ENCODE assay signal across 9 mouse cellular contexts in the genomic region with DNA sequence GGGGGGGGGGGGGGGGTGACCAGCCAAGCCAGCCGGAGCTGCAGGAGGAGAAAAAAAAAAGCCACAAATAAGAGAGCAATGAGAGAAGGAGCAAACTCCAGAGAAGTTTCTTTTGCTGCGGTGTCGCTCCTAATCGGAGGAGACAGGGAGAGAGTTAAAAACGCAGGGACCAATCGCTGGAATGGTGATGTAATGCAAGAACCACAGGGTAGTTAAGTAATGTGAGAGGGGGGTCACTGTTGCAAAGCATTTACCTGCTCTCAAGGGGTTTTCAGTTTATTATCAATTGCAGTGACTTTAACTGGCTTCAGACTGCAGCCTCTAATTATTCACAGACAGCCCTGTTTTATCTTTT.
A peak's percentile ranks its signal among the peaks of the same experiment; 100 is the strongest.
DNase-seq lines count a peak whose midpoint lies in the region; ATAC-seq lines count a peak whose summit lies in the region.
"Had no signal": no experiment of that assay in that cellular context is flagged by ENCODE, and none has a peak within 500 bp of the region (broad histone marks: within the 10 kb centered on the region; RNA-seq: fewer than 3 reads in every experiment).

No protein-coding gene starts in this region.

- H3K4me1 ChIP-seq in heart, embryonic 10.5 days: peaks cover 32% of the 10 kb centered on the region
- H3K4me1 ChIP-seq in brown adipose tissue, adult 24 weeks (ENCODE audit: control insufficient read depth, insufficient read depth, insufficient read length, low read length): peaks cover 8% of the 10 kb centered on the region; the same call in 1 of the 2 replicates
- peaks cover 28% of the 10 kb centered on the region for H3K4me1 ChIP-seq in hindbrain, embryonic 12.5 days
- H3K4me1 ChIP-seq in midbrain, embryonic 14.5 days (ENCODE audit: control insufficient read depth, insufficient read depth, low read length): peaks cover 13% of the 10 kb centered on the region

- H3K9me3 ChIP-seq in heart, embryonic 10.5 days: no peaks in the 10 kb centered on the region
- no peaks in the 10 kb centered on the region for H3K9me3 ChIP-seq in hindbrain, embryonic 12.5 days (replicated peaks)
- no peaks in the 10 kb centered on the region for H3K9me3 ChIP-seq in midbrain, embryonic 14.5 days (ENCODE audit: control insufficient read depth, low read length)

- no peaks in the 10 kb centered on the region for H3K36me3 ChIP-seq in heart, embryonic 10.5 days
- no peaks in the 10 kb centered on the region for H3K36me3 ChIP-seq in hindbrain, embryonic 12.5 days
- no peaks in the 10 kb centered on the region for H3K36me3 ChIP-seq in midbrain, embryonic 14.5 days (ENCODE audit: control insufficient read depth, insufficient read depth, low read length)
- H3K36me3 ChIP-seq: G1E had no signal

- H3K4me3 ChIP-seq in heart, embryonic 10.5 days: peak overlapping the region; percentile 52
- H3K4me3 ChIP-seq in brown adipose tissue, adult 24 weeks (ENCODE audit: insufficient read depth, low read depth, low read length): peak overlapping the region; percentile 57
- H3K4me3 ChIP-seq in hindbrain, embryonic 12.5 days: peak overlapping the region; percentile 5; the same call in 1 of the 2 replicates
- peak overlapping the region; percentile 15 for H3K4me3 ChIP-seq in midbrain, embryonic 14.5 days (replicated peaks; ENCODE audit: low read depth, low read length)

- no peak for ATAC-seq in hindbrain, embryonic 12.5 days (ENCODE audit: low FRiP score)
- ATAC-seq in midbrain, embryonic 14.5 days (ENCODE audit: low FRiP score, low TSS enrichment): no peak

- no peaks in the 10 kb centered on the region for H3K27me3 ChIP-seq in heart, embryonic 10.5 days (ENCODE audit: insufficient read depth, poor library complexity, severe bottlenecking)
- no peaks in the 10 kb centered on the region for H3K27me3 ChIP-seq in hindbrain, embryonic 12.5 days
- H3K27me3 ChIP-seq in midbrain, embryonic 14.5 days (ENCODE audit: control insufficient read depth, insufficient read depth, low read length): no peaks in the 10 kb centered on the region; the same call in 1 of the 2 replicates

- peak overlapping the region; percentile 88 for H3K27ac ChIP-seq in heart, embryonic 10.5 days
- H3K27ac ChIP-seq in brown adipose tissue, adult 24 weeks (replicated peaks; ENCODE audit: low read depth, low read length): peak overlapping the region; percentile 35; the same call in 1 of the 2 replicates
- peak overlapping the region; percentile 57; the same call in 1 of the 2 replicates for H3K27ac ChIP-seq in hindbrain, embryonic 12.5 days
- H3K27ac ChIP-seq in midbrain, embryonic 14.5 days (replicated peaks; ENCODE audit: low read depth, low read length): no peak overlapping the region

- 2% methylated on average over 6 of the region's 6 CpGs for WGBS in heart, embryonic 10.5 days
- WGBS in hindbrain, embryonic 12.5 days: 2% methylated on average over 6 of the region's 6 CpGs
- under 1% methylated on average over 6 of the region's 6 CpGs for WGBS in midbrain, embryonic 14.5 days

- peak; percentile 75 for DNase-seq in heart, embryonic 10.5 days (ENCODE audit: low spot score)
- DNase-seq in heart, adult 8-10 months (ENCODE audit: low spot score): no peak
- peak; percentile 54 for DNase-seq in midbrain, embryonic 14.5 days
- no peak for DNase-seq in layer of hippocampus, adult 9-11 months
- no peak for DNase-seq in urinary bladder, postnatal 4 days (ENCODE audit: low spot score in 2 of 2)
- no peak for DNase-seq in left cerebral cortex, adult 8-10 months (ENCODE audit: low spot score in 2 of 2)

- peak overlapping the region; percentile 41 for H3K4me2 ChIP-seq in hindbrain, embryonic 12.5 days (replicated peaks)
- peak overlapping the region; percentile 41 for H3K4me2 ChIP-seq in midbrain, embryonic 14.5 days (ENCODE audit: low read length)

- H3K9ac ChIP-seq in hindbrain, embryonic 12.5 days: no peak overlapping the region
- H3K9ac ChIP-seq in midbrain, embryonic 14.5 days (replicated peaks; ENCODE audit: low read length): peak overlapping the region; percentile 10; the same call in 1 of the 2 replicates

Comparison
In these comparisons a context has a peak if more than half of its experiments do, and no peak if none do; other contexts are left out.
1. DNase-seq: peak in heart, embryonic 10.5 days (single experiment) and midbrain, embryonic 14.5 days (single experiment); none in heart, adult 8-10 months (single experiment), layer of hippocampus, adult 9-11 months (single experiment), urinary bladder, postnatal 4 days (0 of 2) and left cerebral cortex, adult 8-10 months (0 of 2).
2. H3K4me3 ChIP-seq: peak in every context shown above with its lines; median percentile 57 in brown adipose tissue, adult 24 weeks; 52 in heart, embryonic 10.5 days; 15 in midbrain, embryonic 14.5 days; 5 in hindbrain, embryonic 12.5 days.